Mouse (Mus musculus) G1E-ER4 (cell line): Measurements from ENCODE around the gene Apobr. TPM values are rescaled to one million over a fixed set of nuclear protein-coding genes. Genes with fewer than 3 reads are reported as not detected.

ENCODE experiments used
- GATA1 ChIP-seq: IDR thresholded peaks from one replicate; pipeline ENCODE4 v1.8.0; 2012; ENCODE audit warnings: low read length, inconsistent platforms
- polyA plus RNA-seq: library from polyadenylated mRNA; stranded (reverse); fragments of >175 nt; gene quantifications from 2 replicates; pipeline ENCODE4 v1.2.3, GENCODE M21; 2012

Gene Apobr
- polyA plus RNA-seq = 0.21 and 0.26 TPM in 2 replicates

DNA sequence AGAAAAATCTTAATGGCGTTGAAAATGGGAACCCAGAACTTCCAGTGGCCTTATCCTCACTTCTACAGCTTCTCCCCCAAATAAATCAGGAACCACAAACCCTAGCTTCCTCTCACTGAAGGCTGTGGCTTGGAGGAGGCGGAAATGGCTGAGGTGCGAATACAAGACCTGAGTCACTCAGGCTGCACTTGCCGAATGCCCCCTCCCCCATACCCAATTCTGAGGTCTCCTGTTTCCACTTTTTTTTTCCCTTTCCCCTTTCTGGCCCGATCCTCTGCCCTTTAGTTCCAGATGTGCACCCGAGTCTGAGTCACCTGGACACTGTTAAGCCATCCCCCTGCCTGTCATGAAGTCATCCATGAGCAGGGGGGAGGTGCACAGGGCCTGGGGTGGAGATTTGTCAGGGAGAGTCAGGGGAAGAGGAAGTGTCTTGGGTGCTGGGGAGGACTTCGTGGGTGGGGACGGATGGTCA is at the start of gene Apobr:
Apobr (plus strand) TSS at position 437 of the 472 bp plus-strand sequence.
- no peak for TF ChIP-seq GATA1

DNA sequence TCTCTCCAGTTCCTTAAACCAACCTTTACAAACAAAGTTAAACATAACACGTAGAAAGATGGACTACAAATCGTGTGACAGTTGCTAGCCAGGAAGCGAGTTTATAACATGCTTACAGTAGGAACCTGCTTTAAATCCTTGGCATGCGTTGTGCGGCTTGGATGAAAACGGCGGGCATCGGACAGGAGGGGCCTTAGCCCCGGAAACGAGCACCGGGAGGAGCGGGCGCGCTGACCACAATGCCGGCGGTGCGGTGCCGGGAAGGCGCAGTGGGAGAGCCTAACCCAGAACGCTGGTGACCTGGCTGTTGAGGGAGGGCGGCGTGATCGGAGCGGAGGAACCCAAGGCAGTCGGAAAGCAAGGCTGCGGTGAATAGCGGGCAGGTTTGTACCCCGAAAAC is 49.0 kb upstream of the Apobr start:
- no peak for TF ChIP-seq GATA1

DNA sequence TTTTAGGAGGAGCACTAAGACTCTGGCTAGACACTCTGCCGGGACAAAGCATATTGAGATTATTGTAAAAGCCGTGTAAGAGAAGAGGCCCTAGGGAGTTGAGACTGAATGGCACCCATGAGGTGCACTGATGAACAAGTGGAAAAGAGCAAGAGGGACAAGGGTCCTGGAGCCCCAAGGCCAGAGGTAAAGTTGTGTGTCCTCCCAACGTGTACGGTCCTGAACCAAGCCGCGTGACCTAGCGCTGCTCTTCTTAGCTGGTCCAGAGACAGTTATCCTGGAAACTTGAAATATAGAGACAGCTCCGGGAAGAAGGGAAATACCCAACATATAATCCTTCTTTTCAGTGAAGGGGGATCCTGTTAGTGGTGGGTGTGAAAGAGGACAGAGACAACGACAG is 48.3 kb upstream of the Apobr start:
- no peak for TF ChIP-seq GATA1

DNA sequence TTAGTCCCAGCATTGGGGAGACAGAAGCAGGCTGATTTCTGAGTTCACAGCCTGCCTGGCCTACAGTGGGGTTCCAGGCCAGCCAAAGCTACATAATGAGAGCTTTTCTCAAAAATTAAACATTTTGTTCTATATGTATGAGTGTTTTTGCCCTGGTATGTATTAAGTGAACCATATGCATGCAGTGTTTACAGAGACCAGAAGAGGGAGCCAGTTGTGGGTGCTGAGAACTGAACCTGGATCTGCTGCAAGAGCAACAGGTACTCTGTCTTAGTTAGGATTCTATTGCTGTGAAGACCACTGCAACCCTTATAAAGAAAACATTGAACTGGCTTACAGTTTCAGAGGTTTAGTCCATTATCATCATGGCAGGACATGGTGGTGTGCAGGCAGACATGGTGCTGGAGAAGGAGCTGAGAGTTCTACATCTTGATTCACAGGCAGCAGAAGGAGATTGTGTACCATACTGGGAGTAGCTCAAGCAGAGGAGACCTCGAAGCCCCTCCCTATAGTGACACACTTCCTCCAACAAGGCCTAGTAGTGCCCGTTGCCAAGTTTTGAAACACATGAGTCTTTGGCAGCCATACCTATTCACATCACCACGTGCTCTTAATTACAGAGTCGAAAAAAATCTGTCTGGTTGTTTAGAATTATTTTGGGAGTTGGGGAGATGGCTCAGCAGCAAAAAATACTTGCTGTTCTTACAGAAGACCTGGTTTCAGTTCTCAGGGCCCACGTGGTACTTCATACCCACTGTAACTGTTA is 46.7 kb upstream of the Apobr start:
- no peak for TF ChIP-seq GATA1

DNA sequence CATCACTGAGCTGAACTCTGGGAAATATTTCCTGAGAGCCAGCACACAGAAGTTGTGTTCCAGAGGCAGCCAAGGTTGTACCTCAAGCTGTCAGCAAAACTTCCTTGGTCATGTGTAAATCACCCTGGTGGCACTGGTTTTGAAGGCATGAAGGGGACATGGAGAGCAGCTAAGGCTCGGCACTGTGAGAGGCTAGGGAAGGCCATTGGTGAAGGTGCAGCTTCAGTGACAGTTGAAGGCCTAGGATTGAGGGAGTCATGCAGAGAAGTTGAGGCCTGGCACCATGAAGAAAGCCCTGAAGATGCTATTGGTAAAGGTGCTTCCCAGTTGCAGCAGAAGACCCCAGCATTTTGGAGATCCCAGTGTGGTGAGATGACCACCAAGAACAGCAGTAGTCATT is 43.1 kb upstream of the Apobr start:
- TF ChIP-seq GATA1 = no peak

DNA sequence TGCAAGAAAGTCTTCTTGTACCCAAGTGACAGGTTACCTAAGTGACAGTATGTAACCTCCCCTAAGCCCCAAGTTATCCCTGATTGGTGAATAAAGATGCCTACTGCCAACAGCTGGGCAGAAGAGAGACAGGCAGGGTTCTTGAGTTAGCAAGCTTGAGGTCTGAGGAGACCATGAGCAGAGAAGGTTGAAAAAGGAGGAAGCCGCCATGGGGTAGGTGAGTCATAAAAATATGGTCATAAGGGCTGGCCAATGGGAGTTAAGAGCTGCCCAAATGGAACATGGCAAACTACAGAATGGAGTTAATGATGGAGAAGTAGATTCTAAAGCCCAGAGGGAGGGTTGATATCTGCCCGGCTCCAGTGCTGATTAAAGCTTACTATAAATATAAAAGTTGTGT is 39.1 kb upstream of the Apobr start:
- no peak for TF ChIP-seq GATA1

DNA sequence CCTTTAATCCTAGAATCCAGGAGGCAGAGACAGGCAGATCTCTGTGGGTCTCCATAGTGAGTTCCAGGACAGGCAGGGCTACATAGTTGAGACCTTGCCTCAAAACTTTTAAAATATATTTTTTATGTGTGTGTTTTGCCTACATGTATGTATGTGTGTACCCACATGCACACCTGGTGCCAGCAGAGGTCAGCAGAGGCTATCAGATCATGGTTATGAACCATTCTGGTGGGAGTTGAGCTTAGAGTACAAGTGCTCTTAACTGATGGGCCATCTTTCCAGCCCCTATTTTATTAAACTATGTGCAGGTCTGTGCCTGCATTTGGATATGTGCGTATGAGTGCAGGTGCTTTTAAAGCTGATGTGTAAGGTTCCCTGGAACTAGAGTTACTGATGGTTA is 29.9 kb upstream of the Apobr start:
- no peak for TF ChIP-seq GATA1

DNA sequence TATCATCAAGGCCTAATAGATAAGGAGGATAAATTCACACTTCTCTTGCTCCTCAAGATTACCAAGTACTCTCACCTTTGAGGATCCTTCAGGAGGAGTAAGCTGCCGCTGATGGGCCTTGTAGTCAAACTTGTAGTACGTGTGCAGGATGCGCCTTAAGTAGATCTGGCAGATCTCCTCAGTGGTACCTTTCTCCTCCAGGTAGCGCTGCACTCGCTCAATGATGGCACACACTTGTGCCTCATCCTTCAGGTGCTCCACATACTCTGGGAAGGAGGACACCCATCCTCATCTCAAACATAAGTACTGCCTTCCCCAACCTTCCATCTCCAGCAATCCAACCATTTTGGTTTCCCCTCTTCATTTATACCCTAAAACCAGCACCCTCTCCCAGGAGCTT is 28.1 kb upstream of the Apobr start:
- TF ChIP-seq GATA1 = no peak

DNA sequence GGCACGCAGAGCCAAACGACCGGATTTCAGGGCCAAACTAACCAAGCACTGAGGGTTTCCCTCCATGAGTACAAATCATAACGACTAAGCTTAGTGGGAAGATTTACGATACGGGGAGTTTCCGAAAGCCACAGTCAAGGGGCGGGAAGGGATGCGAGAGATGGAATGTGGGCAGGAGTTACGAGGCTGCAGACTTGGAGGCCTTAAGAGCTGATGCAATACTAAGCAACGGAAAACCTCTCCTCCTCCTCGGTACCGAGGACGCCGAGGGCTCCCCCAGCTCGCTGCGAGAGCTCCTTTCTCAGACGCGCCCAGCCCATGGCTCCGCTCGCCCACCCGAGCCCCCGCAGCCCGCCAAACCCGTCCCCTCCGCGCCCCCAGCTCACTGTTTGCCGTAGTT is 19.0 kb upstream of the Apobr start:
- no peak for TF ChIP-seq GATA1

DNA sequence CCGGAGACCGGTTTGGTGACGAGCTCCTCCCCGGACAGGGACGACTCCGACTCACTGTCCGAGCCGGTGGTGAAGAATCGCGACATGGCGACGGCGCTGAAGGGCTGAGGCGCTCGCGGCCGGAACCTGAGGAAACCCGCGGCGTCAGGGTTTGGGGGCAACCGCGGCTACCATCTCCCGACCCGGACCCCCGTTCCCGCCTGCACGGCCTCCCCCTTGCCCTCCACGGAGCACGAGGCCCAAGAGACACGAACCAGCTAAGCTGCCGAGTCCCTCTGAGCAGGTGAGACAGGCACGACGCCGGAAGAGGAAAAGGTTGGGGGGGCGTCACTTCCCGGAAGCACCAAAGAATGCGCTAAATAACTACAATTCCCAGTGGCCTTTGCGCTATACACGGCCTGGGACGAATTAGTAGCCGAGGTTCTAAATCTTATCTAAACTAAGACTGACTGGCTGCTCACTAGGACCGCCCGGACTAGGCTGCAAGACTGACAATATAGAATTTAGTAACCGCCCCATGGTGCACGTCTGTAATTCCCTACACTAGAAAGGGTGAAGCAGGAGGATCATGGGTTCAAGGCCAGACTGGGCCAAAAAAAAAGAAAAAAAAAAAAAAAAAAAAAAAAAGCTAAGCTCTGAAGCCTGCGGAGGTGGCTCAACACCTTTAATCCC is 18.5 kb upstream of the Apobr start, which contains the start of gene Eif3c:
Eif3c (minus strand) TSS at position 318 of the 672 bp plus-strand sequence.
- no peak for TF ChIP-seq GATA1

DNA sequence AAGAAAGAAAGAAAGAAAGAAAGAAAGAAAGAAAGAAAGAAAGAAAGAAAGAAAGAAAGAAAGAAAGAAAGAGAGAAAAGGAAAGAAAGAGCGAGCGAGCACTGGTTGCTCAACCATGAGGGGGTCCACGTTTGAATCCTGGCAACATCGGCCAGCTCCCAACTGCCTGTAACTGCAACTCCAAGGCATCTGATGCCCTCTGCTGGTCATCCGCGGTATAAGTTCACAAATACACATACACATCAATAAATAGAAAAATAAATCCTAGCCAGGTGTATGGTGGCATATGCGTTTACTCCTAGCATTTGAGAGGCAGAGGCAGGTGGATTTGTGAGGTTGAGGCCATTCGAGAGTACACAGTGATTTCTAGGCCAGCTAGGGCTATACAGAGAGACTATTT is 7.8 kb upstream of the Apobr start:
- no peak for TF ChIP-seq GATA1

DNA sequence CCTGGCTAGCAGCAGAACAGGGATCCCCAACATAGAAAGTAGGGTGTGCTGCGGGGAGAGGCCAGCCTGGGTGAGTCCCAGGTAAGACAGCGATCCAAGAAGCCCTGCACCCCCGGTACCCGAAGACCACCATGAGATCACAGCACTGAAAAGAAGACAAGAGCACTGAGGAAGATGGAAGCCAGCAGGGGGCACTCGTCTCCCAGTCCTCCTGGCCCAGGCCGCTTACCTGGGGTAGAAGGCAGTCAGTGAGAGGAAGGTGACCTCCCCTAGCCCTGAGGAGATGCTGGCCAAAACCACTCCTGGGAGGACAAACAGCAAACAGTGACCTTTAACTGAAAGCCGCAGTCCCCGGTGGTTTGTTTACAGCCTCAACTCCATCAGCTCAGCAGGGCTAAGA is 5.6 kb upstream of the Apobr start:
- TF ChIP-seq GATA1 = no peak

DNA sequence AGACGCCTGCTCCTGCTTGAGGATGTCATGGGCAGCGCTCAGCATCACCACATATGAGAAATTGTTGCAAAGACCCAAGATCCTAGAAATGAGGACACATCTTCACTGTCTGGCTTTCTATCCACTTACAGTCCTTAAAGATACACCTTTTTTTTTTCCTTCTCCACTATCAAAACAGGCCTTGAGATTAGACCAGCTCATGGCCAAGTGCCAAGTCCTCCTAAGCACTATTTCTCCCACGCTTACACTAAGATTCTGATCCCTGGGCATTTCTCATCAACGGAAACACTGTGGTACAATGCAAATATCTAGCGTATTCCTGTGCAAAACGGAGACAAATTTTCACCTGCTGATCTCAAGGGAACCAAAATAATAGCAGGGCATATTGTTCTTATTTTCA is 3.1 kb upstream of the Apobr start:
- no peak for TF ChIP-seq GATA1

DNA sequence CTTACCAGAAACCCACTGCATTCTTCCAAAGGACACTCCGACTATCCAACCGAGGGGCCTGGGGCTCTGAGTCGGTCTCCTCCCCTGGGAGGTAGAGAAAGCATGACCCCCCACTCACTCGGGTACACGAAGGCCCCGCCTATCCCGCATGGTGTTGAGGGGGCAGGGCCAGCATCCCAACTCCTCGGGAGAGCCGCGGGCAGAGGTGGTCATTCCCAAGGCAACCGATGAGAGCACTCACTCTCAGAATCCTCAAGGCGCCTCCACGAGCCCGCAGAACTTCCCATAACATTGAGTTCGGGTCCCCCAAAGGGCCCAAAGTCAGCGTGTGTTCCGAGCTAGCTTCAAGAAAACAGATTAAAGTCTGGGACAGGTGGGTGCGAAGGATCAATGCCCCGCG is 2.0 kb upstream of the Apobr start:
- no peak for TF ChIP-seq GATA1

DNA sequence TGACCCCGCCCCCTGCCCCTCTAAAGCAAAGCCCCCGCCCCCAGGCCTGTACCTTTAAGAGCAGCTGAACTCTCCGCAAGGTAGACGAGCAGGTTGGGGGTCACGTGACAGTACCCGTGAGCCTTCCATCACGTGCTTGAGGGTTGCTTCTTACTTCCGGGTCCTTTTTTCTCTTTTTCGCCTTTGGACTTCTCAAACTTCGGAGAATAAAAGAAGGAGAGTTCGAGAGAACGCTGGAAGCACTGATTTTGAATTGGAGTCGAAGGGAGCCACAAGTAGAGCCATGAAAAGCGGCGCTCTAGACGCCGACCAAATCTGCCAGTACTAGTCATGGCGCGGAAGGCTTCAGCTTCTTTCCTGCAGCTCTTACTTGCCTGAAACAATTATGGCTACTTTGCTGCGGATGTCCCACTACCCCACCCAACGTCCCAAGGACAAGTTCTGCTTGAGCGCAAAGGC is 1.5 kb upstream of the Apobr start:
- no peak for TF ChIP-seq GATA1

DNA sequence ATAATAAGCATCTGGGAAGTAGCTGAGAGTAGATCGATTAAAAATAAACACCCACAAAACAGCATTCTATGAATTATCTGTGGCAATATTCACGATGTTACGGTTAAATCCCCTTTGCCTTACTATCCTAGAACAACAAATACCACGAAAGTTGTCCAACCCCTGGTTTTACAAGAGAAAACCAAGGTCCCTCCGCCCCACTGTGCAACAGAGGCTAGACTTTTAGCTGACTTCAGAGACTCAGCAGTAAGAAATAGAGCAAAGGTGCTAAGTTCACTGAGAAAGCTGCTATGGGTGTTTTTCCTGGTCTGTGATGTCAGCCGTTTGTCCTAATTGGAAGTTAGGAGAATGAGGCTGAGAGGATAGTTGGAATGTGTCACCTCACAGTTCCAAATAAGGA is 981 bp upstream of the Apobr start:
- no peak for TF ChIP-seq GATA1

DNA sequence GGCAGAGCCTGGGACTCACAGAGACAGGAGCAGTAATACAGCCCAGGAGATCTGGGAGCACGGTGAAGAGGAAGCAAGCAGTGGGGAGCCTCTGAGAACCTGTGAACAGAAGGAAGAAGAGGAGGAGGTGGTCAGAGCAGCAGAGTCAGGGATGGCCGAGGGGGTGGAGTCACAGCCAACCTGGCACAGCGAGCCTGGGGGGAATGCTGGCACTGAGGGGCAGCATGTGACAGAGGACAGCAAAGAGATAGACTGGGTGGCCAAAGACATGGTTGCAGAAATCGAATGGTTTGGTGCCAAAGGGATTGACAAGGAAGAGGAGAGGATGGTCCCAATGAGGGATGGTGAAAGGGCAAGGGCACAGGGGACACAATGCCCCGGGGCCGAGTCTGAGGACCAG is 975 bp downstream of the Apobr start, which contains the start of gene Cln3:
Cln3 (minus strand) TSS at position 101 of the 400 bp plus-strand sequence.
- TF ChIP-seq GATA1 = no peak

DNA sequence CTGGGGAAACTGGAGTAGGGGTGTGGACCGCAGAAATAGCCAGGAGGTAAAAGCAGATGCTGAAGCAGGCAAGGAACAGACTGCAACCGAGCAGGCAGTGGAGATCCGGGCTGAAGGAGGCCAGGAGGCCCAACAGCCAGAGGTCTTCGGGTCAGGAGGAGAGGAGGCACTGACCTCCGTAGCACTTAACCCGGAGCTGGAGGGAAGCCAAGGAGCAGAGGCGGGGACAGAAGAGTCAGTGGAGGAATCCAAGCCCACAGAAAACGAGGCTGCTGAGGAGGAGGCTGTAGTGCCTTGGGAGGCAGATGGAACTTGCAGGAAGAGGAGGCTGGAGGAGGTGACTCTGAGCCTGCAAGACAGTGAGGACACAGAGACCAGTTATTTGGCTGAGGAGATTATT is 2.1 kb downstream of the Apobr start:
- TF ChIP-seq GATA1 = no peak
